Mouse (Mus musculus) heart, embryonic 10.5 days (tissue): ENCODE results near the gene Itgb5. TPM values are rescaled to one million over a fixed set of nuclear protein-coding genes. Genes with fewer than 3 reads are reported as not detected.

Source experiments
- DNase-seq: peaks from one replicate; pipeline ENCODE4 v3.0.0-alpha.2; 2017; ENCODE audit warnings: low spot score
- H3K27ac ChIP-seq: fragments of 300-500 bp; sonication (generic); 2 replicates; pipeline ENCODE4 v1.5.1; 2016; ENCODE audit warnings: mild to moderate bottlenecking
- H3K27me3 ChIP-seq: fragments of 300-500 bp; sonication (generic); 2 replicates; pipeline ENCODE4 v1.6.1; 2016; ENCODE audit warnings: mild to moderate bottlenecking; ENCODE audit not compliant: poor library complexity, insufficient read depth, severe bottlenecking
- H3K36me3 ChIP-seq: fragments of 300-500 bp; sonication (generic); 2 replicates; pipeline ENCODE4 v1.6.1; 2016; ENCODE audit warnings: mild to moderate bottlenecking, moderate library complexity
- H3K4me1 ChIP-seq: fragments of 300-500 bp; sonication (generic); 2 replicates; pipeline ENCODE4 v1.6.1; 2016; ENCODE audit warnings: mild to moderate bottlenecking
- H3K4me3 ChIP-seq: fragments of 300-500 bp; sonication (generic); 2 replicates; pipeline ENCODE4 v1.5.1; 2016; ENCODE audit warnings: mild to moderate bottlenecking, moderate library complexity
- H3K9me3 ChIP-seq: fragments of 300-500 bp; sonication (generic); 2 replicates; pipeline ENCODE4 v1.6.1; 2016; ENCODE audit warnings: mild to moderate bottlenecking, moderate library complexity
- WGBS: fragments of 180-500 bp; shearing (Covaris S2); methylation state at CpG from one replicate; pipeline ENCODE4 v1.1.7; 2016; 5-methylcytosine and 5-hydroxymethylcytosine counted together
- polyA plus RNA-seq: library from polyadenylated mRNA; unstranded; fragments of >200 nt; fragmentation: Nextera tagmentation; extraction: Ambion mirVana; gene quantifications from 2 replicates; pipeline ENCODE4 v1.2.1, GENCODE M21; 2016

The Itgb5 gene
- polyA plus RNA-seq, 1 experiment from 2014 or later: 35.0 TPM

DNA sequence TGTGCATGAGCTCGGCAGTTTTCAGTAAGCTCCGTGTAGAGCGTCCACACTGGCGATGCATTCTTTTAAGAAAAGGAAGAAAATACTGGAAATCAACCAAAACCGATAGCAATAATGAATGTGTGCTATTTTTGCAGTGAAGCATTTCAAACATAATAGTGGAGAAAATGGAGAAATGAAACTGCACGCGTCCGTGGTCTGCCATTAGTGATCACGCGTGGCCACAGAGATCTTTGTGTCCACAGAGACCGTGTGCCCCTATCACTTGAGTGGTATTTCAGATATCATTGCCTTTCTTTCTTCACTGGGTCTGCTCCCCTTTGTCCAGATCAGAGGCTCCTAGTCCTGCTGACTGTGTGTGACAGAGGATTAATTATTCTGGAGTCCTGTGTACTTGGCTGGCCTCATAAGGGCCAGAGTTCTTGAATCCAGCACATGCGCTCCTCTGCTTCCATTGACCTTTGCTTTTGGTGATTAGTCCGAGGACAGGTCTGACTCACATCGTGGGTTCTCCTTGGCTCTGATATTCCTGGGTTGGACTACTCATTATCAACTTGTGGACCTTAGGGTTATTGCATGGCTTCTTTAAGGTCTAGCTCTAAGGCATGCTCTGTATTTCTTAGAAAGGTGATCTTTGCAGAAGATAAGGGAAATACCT, 56.3 kb downstream of the Itgb5 start:
- Histone ChIP-seq H3K4me3 (no peak overlapping the region), H3K27me3 (no peaks in the 10 kb centered on the region), H3K27ac (0 out of 2 replicates have a peak overlapping the region, but pooled peaks have one; percentile 10), H3K4me1 (peaks cover 44% of the 10 kb centered on the region), H3K36me3 (0 out of 2 replicates have a peak, but pooled peaks cover 3% of the 10 kb centered on the region), H3K9me3 (no peaks in the 10 kb centered on the region)
- 89% methylated on average over 14 of the region's 14 CpGs for WGBS
- DNase-seq: no peak

DNA sequence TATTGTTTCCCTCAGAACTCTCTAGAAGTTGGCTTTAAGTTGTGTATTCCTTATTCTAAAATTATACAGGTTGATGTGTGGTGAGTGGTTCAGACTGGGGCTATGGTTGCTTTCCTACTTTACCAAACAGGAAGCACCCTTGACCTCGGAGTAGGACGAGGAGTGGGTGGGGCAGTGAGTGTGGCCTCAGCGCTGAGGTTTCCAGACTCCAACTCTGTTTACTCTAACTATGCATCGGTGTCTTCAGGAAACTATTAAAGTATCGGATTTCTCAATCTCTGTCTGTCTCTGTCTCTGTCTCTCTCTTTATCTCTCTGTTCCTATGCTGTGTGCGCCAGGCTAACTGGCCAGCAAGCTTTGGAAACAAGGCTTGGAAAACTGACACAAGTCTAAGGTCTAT, 57.2 kb downstream of the Itgb5 start:
- no peak overlapping the region for H3K4me3 ChIP-seq
- 40% methylated on average over 6 of the region's 6 CpGs for WGBS
- H3K9me3 ChIP-seq: no peaks in the 10 kb centered on the region
- H3K36me3 ChIP-seq: 0 out of 2 replicates have a peak, but pooled peaks cover 3% of the 10 kb centered on the region
- H3K27me3 ChIP-seq: no peaks in the 10 kb centered on the region
- DNase-seq: no peak
- peak overlapping the region; percentile 10; the same call in 1 of the 2 replicates for H3K27ac ChIP-seq
- peaks cover 53% of the 10 kb centered on the region for H3K4me1 ChIP-seq

DNA sequence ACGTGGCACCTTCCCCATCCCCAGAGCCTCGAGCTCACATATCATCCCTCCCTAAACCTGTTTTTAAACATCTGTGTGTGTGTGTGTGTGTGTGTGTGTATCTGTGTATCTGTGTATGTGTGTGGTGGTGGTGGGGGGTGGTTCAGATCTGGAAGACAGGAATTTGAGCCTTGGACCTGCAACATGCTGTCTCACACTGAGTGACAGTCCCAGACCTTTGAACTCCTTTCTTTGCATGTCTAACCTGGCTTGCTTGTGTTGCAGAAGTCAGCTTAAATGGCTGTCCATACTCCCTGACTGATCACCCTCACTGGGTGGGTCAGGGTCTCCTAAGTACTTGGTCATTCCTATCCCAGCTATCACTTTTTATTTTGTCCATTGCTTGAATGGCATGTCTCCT, 58.5 kb downstream of the Itgb5 start:
- Histone ChIP-seq H3K36me3 (0 out of 2 replicates have a peak, but pooled peaks cover 3% of the 10 kb centered on the region), H3K4me1 (peaks cover 57% of the 10 kb centered on the region), H3K27ac (no peak overlapping the region), H3K27me3 (no peaks in the 10 kb centered on the region), H3K4me3 (no peak overlapping the region), H3K9me3 (no peaks in the 10 kb centered on the region)
- no peak for DNase-seq
- 84% methylated on average over 2 of the region's 2 CpGs for WGBS

DNA sequence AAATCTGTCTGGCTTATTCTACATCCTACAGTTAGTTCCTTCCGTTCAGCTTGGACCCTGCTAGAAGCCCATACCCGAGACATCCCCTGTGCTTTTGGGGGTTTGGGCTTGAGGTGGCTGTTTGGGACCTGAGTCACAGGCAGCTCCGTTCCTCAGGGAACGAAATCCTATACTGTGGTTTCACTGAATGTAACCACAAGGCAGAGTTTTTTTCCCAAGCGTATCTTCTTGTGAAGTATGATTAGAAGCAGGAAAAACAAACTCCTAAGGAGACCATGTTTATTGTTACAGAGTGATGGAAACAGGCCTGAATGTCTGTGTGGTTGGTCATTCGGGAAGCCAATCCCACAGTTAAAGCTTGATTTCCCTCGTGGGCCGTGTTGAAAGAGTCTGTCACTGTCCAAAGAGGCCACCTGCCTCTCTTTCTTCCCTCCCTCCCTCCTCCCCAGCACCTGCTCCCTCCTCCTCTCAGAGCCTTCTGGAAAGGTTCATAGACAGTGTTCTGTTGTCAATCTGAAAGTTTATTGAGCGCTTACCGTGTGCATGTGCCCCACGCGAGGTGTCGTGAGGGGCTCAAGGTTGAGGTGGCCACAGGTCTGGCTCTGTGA, 59.6 kb downstream of the Itgb5 start:
- Histone ChIP-seq H3K4me1 (peaks cover 51% of the 10 kb centered on the region), H3K36me3 (0 out of 2 replicates have a peak, but pooled peaks cover 3% of the 10 kb centered on the region), H3K4me3 (no peak overlapping the region), H3K9me3 (no peaks in the 10 kb centered on the region), H3K27me3 (no peaks in the 10 kb centered on the region), H3K27ac (peak overlapping the region; percentile 47; the same call in 1 of the 2 replicates)
- no peak for DNase-seq
- WGBS: 74% methylated on average over 13 of the region's 13 CpGs

DNA sequence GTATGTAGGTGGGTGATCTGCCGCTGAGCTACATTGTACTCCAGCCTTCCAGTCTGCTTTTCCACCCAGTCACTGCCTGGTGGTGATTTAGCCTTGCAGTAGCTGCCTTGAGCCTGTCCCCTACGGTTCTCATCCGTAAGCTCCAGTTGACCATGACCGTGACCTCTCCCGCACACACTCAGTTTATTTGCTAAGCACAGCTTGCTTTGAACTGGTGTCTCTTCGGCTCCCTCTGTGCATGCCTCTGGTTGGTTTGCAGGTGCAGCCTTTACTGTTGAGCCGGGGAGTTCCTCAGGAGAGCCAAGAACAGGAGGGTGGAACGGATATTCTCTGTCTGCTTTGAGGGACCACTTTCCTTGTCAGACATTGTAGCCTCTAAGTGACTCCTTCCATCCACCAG, 61.6 kb downstream of the Itgb5 start:
- H3K9me3 ChIP-seq: no peaks in the 10 kb centered on the region
- peak overlapping the region; percentile 73 for H3K27ac ChIP-seq
- no peaks in the 10 kb centered on the region for H3K27me3 ChIP-seq
- peaks cover 51% of the 10 kb centered on the region for H3K4me1 ChIP-seq
- no peak overlapping the region for H3K4me3 ChIP-seq
- 75% methylated on average over 8 of the region's 8 CpGs for WGBS
- DNase-seq: no peak
- H3K36me3 ChIP-seq: no peaks in the 10 kb centered on the region

DNA sequence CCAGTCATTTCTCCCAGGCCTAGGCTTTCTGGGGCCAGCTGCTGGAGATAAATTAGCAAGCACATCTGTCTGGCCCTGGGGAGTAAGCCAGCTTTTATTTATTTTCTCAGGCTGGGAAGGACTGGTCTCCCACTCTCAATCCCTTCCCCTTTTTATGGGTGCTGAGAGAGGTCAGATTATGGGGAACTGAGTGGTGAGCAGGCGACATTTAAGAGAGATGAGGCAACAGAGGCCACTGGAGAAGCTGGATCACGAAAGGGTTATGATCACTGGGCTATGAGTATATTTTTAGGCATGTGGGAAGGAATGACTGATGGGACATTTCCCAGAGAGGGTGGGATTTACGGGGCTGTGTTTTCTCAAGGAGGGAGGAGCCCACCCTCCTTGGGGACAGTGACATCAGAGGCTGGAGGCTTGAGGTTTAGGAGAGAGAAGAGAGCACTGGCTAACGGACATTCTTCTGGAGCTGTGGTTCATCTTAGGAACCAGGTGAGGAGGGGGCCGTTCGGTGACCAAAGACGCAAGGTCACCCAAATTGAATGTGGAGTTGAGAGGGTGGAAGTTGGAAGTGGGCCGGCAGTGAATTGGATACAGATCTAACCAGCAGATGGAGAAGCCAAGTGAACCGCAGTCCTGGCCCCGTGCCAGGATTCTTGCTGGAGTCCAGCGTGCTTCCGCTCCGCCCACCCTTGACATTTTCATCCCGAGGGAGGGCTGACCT, 62.3 kb downstream of the Itgb5 start:
- H3K27me3 ChIP-seq: no peaks in the 10 kb centered on the region
- peak; percentile 79 for DNase-seq
- no peaks in the 10 kb centered on the region for H3K36me3 ChIP-seq
- H3K27ac ChIP-seq: peak overlapping the region; percentile 73
- H3K9me3 ChIP-seq: no peaks in the 10 kb centered on the region
- peaks cover 45% of the 10 kb centered on the region for H3K4me1 ChIP-seq
- H3K4me3 ChIP-seq: peak overlapping the region; percentile 10; the same call in 1 of the 2 replicates
- 27% methylated on average over 14 of the region's 14 CpGs for WGBS

DNA sequence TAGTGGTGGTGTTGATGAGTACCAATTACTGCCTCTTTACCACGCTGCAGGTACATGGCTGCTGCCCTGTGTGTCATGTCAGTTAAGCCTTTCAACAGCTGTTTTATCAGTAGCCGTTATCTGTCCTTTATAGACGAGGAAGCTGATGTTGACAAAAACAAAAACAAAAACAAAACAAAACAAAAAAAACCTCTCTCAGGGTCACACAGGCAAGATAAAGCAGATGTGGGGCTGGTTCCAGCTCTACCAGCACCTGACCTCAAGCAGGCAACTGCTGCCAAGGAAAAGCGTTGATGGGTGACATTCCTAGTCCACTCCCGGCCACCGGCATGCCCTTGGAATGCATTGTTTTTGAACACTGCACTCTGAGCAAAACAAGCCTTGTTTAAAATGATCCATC, 63.1 kb downstream of the Itgb5 start:
- Histone ChIP-seq H3K4me1 (peaks cover 42% of the 10 kb centered on the region), H3K9me3 (no peaks in the 10 kb centered on the region), H3K27ac (peak overlapping the region; percentile 73; the same call in 1 of the 2 replicates), H3K36me3 (no peaks in the 10 kb centered on the region), H3K4me3 (no peak overlapping the region), H3K27me3 (no peaks in the 10 kb centered on the region)
- no peak for DNase-seq
- 24% methylated on average over 6 of the region's 6 CpGs for WGBS

DNA sequence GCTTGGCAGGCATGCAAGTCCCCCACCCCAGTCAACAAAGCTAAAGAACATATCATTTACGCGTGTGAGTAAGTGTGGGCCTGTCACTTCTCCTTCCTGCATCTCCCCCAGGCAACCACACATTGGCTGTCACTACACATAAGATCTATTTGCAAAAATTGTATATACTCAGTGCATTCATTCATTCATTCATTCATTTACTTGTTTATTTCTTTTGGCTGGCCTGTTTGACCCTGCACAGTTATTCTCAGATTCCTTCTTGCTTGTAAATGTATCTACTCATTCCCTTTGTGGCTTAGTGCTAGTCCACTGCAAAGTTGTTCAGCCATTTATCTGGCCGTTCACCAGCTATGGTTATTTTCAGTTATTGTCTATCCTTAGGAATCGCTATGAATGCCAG, 64.3 kb downstream of the Itgb5 start:
- no peaks in the 10 kb centered on the region for H3K9me3 ChIP-seq
- 87% methylated on average over 4 of the region's 4 CpGs for WGBS
- H3K36me3 ChIP-seq: no peaks in the 10 kb centered on the region
- H3K4me3 ChIP-seq: no peak overlapping the region
- no peaks in the 10 kb centered on the region for H3K27me3 ChIP-seq
- H3K4me1 ChIP-seq: peaks cover 54% of the 10 kb centered on the region
- no peak overlapping the region for H3K27ac ChIP-seq
- DNase-seq: no peak

DNA sequence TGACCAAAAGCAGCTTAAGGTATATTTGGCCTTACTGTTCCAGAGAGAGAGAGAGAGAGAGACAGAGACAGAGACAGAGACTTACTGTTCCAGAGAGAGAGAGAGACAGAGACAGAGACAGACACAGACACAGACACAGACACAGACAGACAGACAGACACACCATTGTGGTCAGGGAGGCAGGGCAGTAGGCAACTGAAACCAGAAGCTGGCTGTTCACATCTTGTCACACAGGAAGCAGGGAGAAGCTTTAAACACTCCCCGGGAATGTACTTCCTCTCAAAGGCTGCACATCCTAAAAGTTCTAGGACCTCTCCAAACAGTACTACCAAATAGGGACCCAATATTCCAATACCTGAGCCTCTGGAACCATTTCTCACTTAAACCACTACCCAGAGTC, 65.0 kb downstream of the Itgb5 start:
- no peak overlapping the region for H3K27ac ChIP-seq
- WGBS: 60% methylated on average over 1 of the region's 1 CpGs
- DNase-seq: no peak
- H3K4me3 ChIP-seq: no peak overlapping the region
- peaks cover 56% of the 10 kb centered on the region for H3K4me1 ChIP-seq
- H3K36me3 ChIP-seq: 0 out of 2 replicates have a peak, but pooled peaks cover 4% of the 10 kb centered on the region
- H3K27me3 ChIP-seq: no peaks in the 10 kb centered on the region
- no peaks in the 10 kb centered on the region for H3K9me3 ChIP-seq

DNA sequence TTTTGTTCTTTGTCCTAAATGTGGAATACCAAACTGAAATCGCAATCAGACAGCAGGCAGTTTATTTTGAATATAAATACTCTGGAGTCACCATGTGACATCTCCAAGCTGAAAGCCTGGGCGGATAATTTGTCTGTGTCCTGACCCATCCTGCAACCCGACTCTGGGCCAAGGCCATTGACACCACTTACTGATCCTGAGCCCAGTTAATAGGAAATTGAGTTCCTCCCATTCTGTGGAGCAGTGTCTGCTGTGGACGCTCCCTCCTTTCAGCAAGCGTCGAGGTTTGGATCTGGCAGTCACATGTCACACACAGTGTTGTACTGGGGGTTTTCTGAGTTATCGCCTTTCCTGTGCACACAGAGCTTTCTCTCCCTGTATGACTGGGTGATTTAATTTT, 66.2 kb downstream of the Itgb5 start:
- Histone ChIP-seq H3K27ac (no peak overlapping the region), H3K27me3 (no peaks in the 10 kb centered on the region), H3K4me1 (peaks cover 56% of the 10 kb centered on the region), H3K36me3 (peaks cover 13% of the 10 kb centered on the region; the same call in 1 of the 2 replicates), H3K9me3 (no peaks in the 10 kb centered on the region), H3K4me3 (no peak overlapping the region)
- no peak for DNase-seq
- WGBS: 67% methylated on average over 7 of the region's 7 CpGs

DNA sequence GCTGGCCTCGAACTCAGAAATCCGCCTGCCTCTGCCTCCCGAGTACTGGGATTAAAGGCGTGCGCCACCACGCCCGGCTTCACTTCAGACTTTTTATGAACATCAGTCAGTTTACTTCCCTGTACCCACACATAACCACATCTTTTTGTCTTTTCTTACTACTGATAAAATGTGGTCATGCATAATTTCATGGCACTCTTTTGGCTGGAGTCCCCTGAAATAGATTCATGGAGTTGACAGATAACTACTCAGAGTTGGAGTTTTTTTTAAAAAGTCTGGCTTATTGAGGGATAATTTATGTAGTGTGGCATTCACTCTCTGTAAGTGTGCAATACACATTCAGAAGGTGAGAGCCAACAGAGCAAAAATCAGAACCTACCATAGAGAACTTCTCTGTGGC, 67.3 kb downstream of the Itgb5 start:
- H3K4me1 ChIP-seq: peaks cover 48% of the 10 kb centered on the region
- H3K27ac ChIP-seq: no peak overlapping the region
- WGBS: 93% methylated on average over 7 of the region's 7 CpGs
- H3K9me3 ChIP-seq: no peaks in the 10 kb centered on the region
- no peaks in the 10 kb centered on the region for H3K27me3 ChIP-seq
- H3K36me3 ChIP-seq: peaks cover 13% of the 10 kb centered on the region; the same call in 1 of the 2 replicates
- DNase-seq: no peak
- H3K4me3 ChIP-seq: no peak overlapping the region

DNA sequence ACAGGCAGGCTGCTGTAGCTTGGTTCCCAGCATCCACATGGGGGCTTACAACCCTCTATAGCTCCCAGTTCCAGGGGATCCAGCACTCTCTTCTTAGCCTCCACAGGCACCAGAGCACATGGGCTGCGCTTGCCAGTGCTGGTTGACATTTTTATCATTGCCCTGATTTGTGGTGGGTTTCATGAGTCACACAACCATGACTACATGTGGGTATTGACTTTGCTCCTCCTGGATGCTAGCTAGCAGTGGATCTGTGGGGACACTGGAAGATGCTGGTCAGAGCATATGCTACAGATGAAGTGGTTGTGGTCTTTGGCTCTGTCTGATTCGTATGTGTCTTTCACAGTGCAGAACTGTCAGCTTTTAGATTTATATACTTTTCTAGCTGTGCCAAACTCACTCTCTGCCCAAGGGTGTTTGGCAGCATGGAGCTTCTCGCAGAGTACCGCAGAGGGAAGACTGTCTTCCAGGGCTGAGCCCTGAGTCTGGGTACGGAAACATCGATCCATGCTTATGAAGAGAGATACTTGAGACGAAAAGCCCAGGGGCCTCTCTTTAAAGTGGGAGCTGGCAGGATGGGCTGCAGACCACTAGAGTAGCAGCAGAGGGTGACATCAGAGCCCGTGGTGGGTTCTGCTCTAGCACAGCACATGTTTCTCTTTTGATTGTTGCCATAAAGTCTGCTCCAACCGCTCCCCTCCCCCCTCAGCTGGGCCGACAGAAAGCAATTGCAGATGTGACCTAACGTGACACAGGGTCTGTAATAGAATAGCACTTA, 74.4 kb downstream of the Itgb5 start:
- no peak for DNase-seq
- peaks cover 21% of the 10 kb centered on the region for H3K36me3 ChIP-seq
- peak overlapping the region; percentile 76 for H3K27ac ChIP-seq
- H3K4me1 ChIP-seq: peaks cover 23% of the 10 kb centered on the region
- H3K27me3 ChIP-seq: no peaks in the 10 kb centered on the region
- 51% methylated on average over 11 of the region's 11 CpGs for WGBS
- no peak overlapping the region; the same call in 1 of the 2 replicates for H3K4me3 ChIP-seq
- H3K9me3 ChIP-seq: no peaks in the 10 kb centered on the region
